Mouse (Mus musculus) G1E (cell line): ENCODE measurements around the gene Trim52.

Experiments
- CTCF ChIP-seq: IDR thresholded peaks from 2 replicates; pipeline ENCODE4 v1.5.1; 2012; ENCODE audit warnings: low read depth, low read length, inconsistent platforms, mixed read lengths
- GATA1 ChIP-seq: IDR thresholded peaks from 2 replicates; pipeline ENCODE4 v1.6.1; 2012; ENCODE audit warnings: borderline replicate concordance, low read length, inconsistent platforms, mixed read lengths
- GATA2 ChIP-seq: IDR thresholded peaks from 2 replicates; pipeline ENCODE4 v1.6.1; 2012; ENCODE audit warnings: low read depth, low read length, inconsistent platforms, borderline replicate concordance
- POLR2AphosphoS5 ChIP-seq: IDR thresholded peaks from 2 replicates; pipeline ENCODE4 v1.6.1; 2012; ENCODE audit warnings: low read depth, low read length, inconsistent platforms; ENCODE audit not compliant: insufficient replicate concordance
- TAL1 ChIP-seq: conservative IDR thresholded peaks from 2 replicates; pipeline ENCODE4 v1.6.1; 2012; ENCODE audit warnings: low read depth, low read length, inconsistent platforms, mixed read lengths

GRCm38 (mm10) chr14:106136272-106136671, 30.3 kb downstream of the Trim52 start:
- TF ChIP-seq CTCF (no peak), TAL1 (no peak), GATA1 (no peak), POLR2AphosphoS5 (no peak), GATA2 (no peak)
